Mouse (Mus musculus) embryonic facial prominence, embryonic 13.5 days (tissue): Measurements from ENCODE around the gene Slc25a22. TPM values are rescaled to one million over a fixed set of nuclear protein-coding genes. Genes with fewer than 3 reads are reported as not detected.

Experiments used
- ATAC-seq: fragments of 200-750 bp; cut with Nextera tagmentation; 2 replicates; pipeline ENCODE4 v1.8.0; 2017; ENCODE audit warnings: low read depth; ENCODE audit not compliant: insufficient number of reproducible peaks, insufficient read depth, low FRiP score, low TSS enrichment
- H3K27ac ChIP-seq: fragments of 300-500 bp; sonication (generic); 2 replicates; pipeline ENCODE4 v1.5.1; 2015; ENCODE audit warnings: moderate library complexity, mild to moderate bottlenecking, inconsistent platforms
- H3K27me3 ChIP-seq: fragments of 300-500 bp; sonication (generic); 2 replicates; pipeline ENCODE4 v1.6.1; 2015; ENCODE audit warnings: mild to moderate bottlenecking, inconsistent platforms
- H3K36me3 ChIP-seq: fragments of 300-500 bp; sonication (generic); 2 replicates; pipeline ENCODE4 v1.6.1; 2015; ENCODE audit warnings: mild to moderate bottlenecking, inconsistent platforms
- H3K4me1 ChIP-seq: fragments of 300-500 bp; sonication (generic); 2 replicates; pipeline ENCODE4 v1.6.1; 2015; ENCODE audit warnings: inconsistent platforms
- H3K4me2 ChIP-seq: fragments of 300-500 bp; sonication (generic); 2 replicates; pipeline ENCODE4 v1.6.1; 2015; ENCODE audit warnings: moderate library complexity, mild to moderate bottlenecking, inconsistent platforms
- H3K4me3 ChIP-seq: fragments of 300-500 bp; sonication (generic); 2 replicates; pipeline ENCODE4 v1.5.1; 2015; ENCODE audit warnings: mild to moderate bottlenecking, inconsistent platforms
- H3K9ac ChIP-seq: fragments of 300-500 bp; sonication (generic); 2 replicates; pipeline ENCODE4 v1.6.1; 2015; ENCODE audit warnings: mild to moderate bottlenecking, inconsistent platforms
- H3K9me3 ChIP-seq: fragments of 300-500 bp; sonication (generic); 2 replicates; pipeline ENCODE4 v1.6.1; 2016; ENCODE audit warnings: inconsistent platforms
- WGBS: fragments of 180-500 bp; shearing (Covaris S2); methylation state at CpG from one replicate; pipeline ENCODE4 v1.1.7; 2015; ENCODE audit warnings: mixed read lengths; 5-methylcytosine and 5-hydroxymethylcytosine counted together
- polyA plus RNA-seq: library from polyadenylated mRNA; unstranded; fragments of >200 nt; fragmentation: Nextera tagmentation; extraction: Ambion mirVana; gene quantifications from 2 replicates; pipeline ENCODE4 v1.2.1, GENCODE M21; 2015

Slc25a22 gene
- polyA plus RNA-seq, 1 experiment from 2014 or later, result 35.3 TPM

DNA sequence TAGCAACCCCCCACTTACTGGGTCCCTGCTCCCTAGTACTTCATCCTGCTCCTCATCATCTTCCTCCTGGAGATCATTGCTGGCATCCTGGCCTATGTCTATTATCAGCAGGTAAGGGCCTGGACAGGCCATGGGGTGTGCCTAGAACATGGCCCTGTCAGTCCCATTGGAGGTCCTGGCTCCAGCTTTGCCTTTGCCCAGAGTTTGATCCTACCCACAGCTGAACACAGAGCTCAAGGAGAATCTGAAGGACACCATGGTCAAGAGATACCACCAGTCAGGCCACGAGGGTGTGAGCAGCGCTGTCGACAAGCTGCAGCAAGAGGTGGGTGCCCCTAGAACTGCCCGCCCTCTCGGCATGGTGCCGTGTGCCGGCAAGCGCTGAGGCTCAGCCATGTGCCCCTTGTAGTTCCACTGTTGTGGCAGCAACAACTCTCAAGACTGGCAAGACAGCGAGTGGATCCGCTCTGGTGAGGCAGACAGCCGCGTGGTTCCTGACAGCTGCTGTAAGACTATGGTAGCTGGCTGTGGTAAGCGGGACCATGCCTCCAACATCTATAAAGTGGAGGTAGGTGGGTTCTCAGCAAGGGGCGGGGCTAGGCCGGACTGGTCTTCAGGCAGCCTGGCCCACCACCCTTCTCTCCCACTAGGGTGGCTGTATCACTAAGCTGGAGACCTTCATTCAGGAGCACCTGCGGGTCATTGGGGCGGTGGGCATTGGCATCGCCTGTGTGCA is 32.4 kb upstream of the Slc25a22 start:
- H3K9me3 ChIP-seq, result no peaks in the 10 kb centered on the region
- 0 out of 2 replicates have a peak overlapping the region, but pooled peaks have one; percentile 85 for H3K9ac ChIP-seq
- no peak overlapping the region for H3K27ac ChIP-seq
- H3K4me2 ChIP-seq, result peak overlapping the region; percentile 75
- ATAC-seq, result no peak
- H3K4me3 ChIP-seq, result no peak overlapping the region
- WGBS, result 93% methylated on average over 18 of the region's 18 CpGs
- H3K4me1 ChIP-seq, result peaks cover 58% of the 10 kb centered on the region
- peaks cover 36% of the 10 kb centered on the region for H3K36me3 ChIP-seq
- H3K27me3 ChIP-seq, result peaks cover 17% of the 10 kb centered on the region

- H3K27me3 ChIP-seq, result peaks cover 24% of the 10 kb centered on the region
- H3K4me1 ChIP-seq, result peaks cover 64% of the 10 kb centered on the region
- H3K9ac ChIP-seq, result peak overlapping the region; percentile 85
- peak overlapping the region; percentile 75 for H3K4me2 ChIP-seq
- H3K27ac ChIP-seq, result peak overlapping the region; percentile 84
- ATAC-seq, result no peak
- peak overlapping the region; percentile 70 for H3K4me3 ChIP-seq
- H3K36me3 ChIP-seq, result peaks cover 36% of the 10 kb centered on the region
- 80% methylated on average over 6 of the region's 6 CpGs for WGBS
- no peaks in the 10 kb centered on the region for H3K9me3 ChIP-seq
These were observed 31.7 kb upstream of the Slc25a22 start for GRCm38 (mm10) chr7:141469352-141469751.

DNA sequence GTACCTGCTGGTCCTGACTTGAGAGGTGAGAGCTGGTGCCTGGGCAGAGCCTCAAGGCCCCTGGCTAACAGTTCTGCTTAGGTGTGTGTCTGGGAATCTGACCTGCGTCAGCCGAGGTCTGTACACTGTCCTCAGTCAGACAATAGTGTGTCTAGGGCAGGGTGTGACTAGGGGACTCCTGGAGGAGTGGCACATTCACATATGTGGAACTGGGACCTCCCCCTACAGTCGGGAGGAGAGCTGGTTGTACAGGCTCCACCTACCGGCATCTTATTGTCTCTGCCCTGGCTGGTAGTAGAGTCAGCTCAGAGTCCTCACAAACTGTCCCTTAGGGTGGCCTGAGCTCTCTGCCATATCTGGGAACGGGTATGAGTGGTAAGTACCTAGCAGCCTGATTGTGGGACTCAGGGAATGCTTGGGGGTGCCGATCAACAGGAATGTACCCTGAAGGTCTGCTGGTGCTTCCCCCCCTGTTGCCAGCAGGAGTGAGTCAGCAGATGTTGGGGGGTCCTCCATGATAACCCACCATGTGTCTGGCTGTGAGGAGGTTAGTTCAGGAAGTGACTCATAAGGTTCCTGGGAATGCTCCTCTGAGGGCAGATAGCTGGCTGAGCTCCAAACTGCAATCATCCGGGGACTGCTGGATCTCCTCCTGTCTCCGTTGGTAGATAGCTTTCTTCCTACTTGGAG is 31.0 kb upstream of the Slc25a22 start:
- peak overlapping the region; percentile 75 for H3K4me2 ChIP-seq
- WGBS, result 6% methylated on average over 8 of the region's 8 CpGs
- H3K4me1 ChIP-seq, result peaks cover 61% of the 10 kb centered on the region
- no peaks in the 10 kb centered on the region for H3K9me3 ChIP-seq
- H3K27ac ChIP-seq, result peak overlapping the region; percentile 84
- ATAC-seq, result peak; percentile 46
- peaks cover 36% of the 10 kb centered on the region for H3K36me3 ChIP-seq
- peak overlapping the region; percentile 70 for H3K4me3 ChIP-seq
- peak overlapping the region; percentile 85 for H3K9ac ChIP-seq
- H3K27me3 ChIP-seq, result peaks cover 31% of the 10 kb centered on the region

DNA sequence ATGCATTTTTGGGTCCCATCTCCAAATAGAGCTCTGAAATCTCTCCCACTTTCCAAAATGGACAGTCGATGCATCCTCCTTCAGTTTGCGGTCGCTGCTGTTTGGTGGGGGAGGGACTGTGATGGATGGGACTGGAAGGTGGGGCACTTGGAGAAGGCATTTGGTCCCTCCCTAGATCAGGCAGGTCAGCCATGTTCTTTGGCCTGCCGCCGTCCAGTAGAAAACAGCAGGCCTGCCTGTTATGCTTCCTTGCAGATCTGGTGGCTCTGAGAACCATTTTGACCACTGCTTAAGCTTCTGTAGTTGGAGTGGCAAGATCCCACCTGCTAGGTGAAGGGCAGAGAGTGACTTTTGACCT is 30.5 kb upstream of the Slc25a22 start:
- ATAC-seq, result no peak
- Histone ChIP-seq H3K27ac (peak overlapping the region; percentile 84), H3K9me3 (no peaks in the 10 kb centered on the region), H3K4me3 (peak overlapping the region; percentile 70), H3K4me2 (peak overlapping the region; percentile 75), H3K4me1 (peaks cover 56% of the 10 kb centered on the region), H3K9ac (peak overlapping the region; percentile 85), H3K36me3 (peaks cover 36% of the 10 kb centered on the region), H3K27me3 (peaks cover 36% of the 10 kb centered on the region)
- 14% methylated on average over 5 of the region's 5 CpGs for WGBS

DNA sequence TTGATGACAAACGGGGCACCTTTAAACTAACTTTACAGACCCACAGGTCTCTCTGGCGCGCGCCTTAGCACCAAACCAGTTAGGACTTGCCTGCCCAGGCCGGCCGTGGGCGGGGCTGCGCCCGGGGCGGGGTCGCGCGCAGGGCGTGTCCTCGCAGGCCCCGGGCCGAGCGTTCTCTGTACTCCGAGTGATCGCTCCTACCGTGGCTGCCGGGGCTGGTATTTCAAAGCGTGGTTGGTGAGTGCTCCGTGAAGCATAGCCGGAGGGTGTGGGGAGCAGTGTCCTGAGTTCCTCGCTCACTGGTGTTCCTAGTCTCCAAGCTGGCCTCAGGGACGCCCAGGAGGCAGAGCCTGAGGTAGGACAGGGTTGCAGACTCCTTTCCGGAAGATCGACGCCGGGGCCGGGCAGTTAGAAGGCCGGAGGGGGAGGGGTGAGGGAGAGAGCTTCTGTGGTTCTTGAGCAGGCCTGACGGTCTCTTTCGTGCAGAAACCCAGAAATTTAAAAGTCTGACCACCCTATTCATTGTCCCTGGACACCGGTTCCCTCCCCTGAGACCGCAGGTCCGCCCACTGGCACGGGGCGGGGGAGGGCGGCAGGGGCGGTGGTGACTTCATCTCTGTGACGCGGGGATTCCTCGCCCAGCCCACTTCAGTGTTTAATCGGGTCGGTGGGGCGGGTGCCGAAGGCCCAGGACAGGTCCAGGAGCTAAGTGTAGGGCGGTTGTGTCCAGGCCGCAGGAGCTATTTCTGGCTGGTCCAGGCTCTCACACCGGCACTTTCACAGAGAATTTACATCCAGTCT is 29.7 kb upstream of the Slc25a22 start, which contains the start of gene Cd151:
Cd151 (plus strand) TSS at position 163 of the 801 bp plus-strand sequence.
- H3K36me3 ChIP-seq, result peaks cover 31% of the 10 kb centered on the region
- H3K4me3 ChIP-seq, result peak within 1 kb of the TSS; percentile 70
- H3K4me1 ChIP-seq, result peaks cover 57% of the 10 kb centered on the region
- peak within 1 kb of the TSS; percentile 75 for H3K4me2 ChIP-seq
- H3K9me3 ChIP-seq, result no peaks in the 10 kb centered on the region
- ATAC-seq, result peak; percentile 76
- peak within 1 kb of the TSS; percentile 84 for H3K27ac ChIP-seq
- H3K9ac ChIP-seq, result peak within 1 kb of the TSS; percentile 85
- H3K27me3 ChIP-seq, result peaks cover 43% of the 10 kb centered on the region
- WGBS, result under 1% methylated on average over 52 of the region's 52 CpGs

DNA sequence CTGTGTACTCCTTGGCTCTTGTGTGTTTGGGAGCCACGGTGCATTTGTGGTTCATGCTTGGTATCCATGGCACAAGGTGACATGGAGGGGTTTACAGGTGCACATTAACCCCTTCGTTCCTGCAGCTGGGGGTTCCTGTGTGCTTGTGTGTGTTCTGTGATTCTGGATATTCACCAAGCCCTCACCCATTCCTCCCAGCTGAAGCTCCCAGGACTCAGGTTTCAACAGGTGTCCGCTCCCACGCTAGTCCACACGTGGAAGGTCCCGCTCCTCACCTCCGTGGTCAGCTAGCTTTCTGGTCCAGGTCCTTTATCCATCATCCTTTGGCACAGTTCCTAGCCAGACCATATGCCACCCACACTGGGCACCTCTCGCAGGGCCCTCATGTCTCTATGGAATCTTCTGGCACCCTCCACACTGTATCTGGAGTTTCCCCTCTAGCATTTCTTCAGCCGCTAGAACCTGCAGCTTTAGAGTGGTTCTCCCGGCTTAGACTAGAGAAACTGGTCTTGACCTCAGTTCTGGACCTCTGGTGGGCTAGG is 29.0 kb upstream of the Slc25a22 start:
- Histone ChIP-seq H3K9me3 (no peaks in the 10 kb centered on the region), H3K4me2 (peak overlapping the region; percentile 75), H3K4me1 (peaks cover 64% of the 10 kb centered on the region), H3K4me3 (peak overlapping the region; percentile 70), H3K9ac (peak overlapping the region; percentile 85), H3K36me3 (peaks cover 25% of the 10 kb centered on the region), H3K27ac (peak overlapping the region; percentile 84; the same call in 1 of the 2 replicates), H3K27me3 (peaks cover 51% of the 10 kb centered on the region)
- 56% methylated on average over 10 of the region's 10 CpGs for WGBS
- ATAC-seq, result no peak

- no peak for ATAC-seq
- Histone ChIP-seq H3K4me2 (0 out of 2 replicates have a peak overlapping the region, but pooled peaks have one; percentile 59), H3K27me3 (peaks cover 57% of the 10 kb centered on the region), H3K9ac (no peak overlapping the region), H3K9me3 (no peaks in the 10 kb centered on the region), H3K4me3 (no peak overlapping the region), H3K4me1 (peaks cover 68% of the 10 kb centered on the region), H3K27ac (no peak overlapping the region), H3K36me3 (peaks cover 20% of the 10 kb centered on the region)
- 79% methylated on average over 7 of the region's 7 CpGs for WGBS
These were observed 28.3 kb upstream of the Slc25a22 start for GRCm38 (mm10) chr7:141466045-141466394.

DNA sequence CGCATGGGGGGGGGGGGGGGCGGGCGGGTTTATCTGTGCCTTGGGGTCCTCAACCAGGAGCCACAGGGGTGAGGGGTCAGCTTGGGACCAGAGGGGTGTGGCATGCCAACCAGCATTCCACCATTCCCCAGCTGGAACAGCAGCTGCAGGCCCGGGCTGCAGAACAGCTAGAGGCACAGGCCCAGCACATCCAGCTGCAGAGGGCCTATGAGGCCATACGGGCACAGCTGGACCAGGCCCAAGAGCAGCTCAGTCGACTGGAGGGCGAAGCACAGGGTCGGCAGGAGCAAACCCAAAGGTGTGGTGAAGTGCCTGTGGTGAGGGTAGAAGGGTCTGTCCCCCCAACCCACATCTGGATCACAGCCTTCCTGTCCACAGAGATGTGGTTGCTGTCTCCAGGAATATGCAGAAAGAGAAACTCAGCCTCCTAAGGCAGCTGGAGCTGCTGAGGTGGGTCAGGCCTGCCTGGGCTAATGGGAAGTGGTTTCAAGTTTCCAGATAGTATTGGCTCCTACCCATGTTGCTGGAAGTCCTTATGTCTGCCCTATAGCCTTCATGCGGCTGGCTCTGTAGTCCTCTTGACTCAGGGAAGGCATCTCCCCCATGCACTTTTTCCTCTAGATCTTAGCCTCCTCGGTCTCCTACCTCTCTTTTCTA is 27.8 kb upstream of the Slc25a22 start:
- H3K4me1 ChIP-seq, result peaks cover 72% of the 10 kb centered on the region
- H3K9me3 ChIP-seq, result no peaks in the 10 kb centered on the region
- H3K9ac ChIP-seq, result peak overlapping the region; percentile 61; the same call in 1 of the 2 replicates
- H3K27me3 ChIP-seq, result peaks cover 62% of the 10 kb centered on the region
- no peak overlapping the region for H3K4me3 ChIP-seq
- H3K36me3 ChIP-seq, result peaks cover 15% of the 10 kb centered on the region
- no peak for ATAC-seq
- 23% methylated on average over 10 of the region's 10 CpGs for WGBS
- H3K4me2 ChIP-seq, result peak overlapping the region; percentile 59
- no peak overlapping the region for H3K27ac ChIP-seq

- Histone ChIP-seq H3K4me3 (peak overlapping the region; percentile 31), H3K9me3 (no peaks in the 10 kb centered on the region), H3K27me3 (peaks cover 70% of the 10 kb centered on the region), H3K36me3 (peaks cover 7% of the 10 kb centered on the region), H3K9ac (peak overlapping the region; percentile 61), H3K4me2 (peak overlapping the region; percentile 59), H3K27ac (no peak overlapping the region), H3K4me1 (peaks cover 64% of the 10 kb centered on the region)
- WGBS, result 3% methylated on average over 38 of the region's 38 CpGs
- no peak for ATAC-seq
These were observed 27.0 kb upstream of the Slc25a22 start for GRCm38 (mm10) chr7:141464603-141465201.

GRCm38 (mm10) chr7:141463824-141464602 is 26.3 kb upstream of the Slc25a22 start:
- Histone ChIP-seq H3K4me1 (peaks cover 57% of the 10 kb centered on the region), H3K4me3 (peak overlapping the region; percentile 31), H3K36me3 (peaks cover 3% of the 10 kb centered on the region), H3K9me3 (no peaks in the 10 kb centered on the region), H3K27ac (no peak overlapping the region), H3K4me2 (peak overlapping the region; percentile 59), H3K9ac (0 out of 2 replicates have a peak overlapping the region, but pooled peaks have one; percentile 40), H3K27me3 (peaks cover 77% of the 10 kb centered on the region)
- no peak for ATAC-seq
- 22% methylated on average over 12 of the region's 12 CpGs for WGBS
